Mouse (Mus musculus) megakaryocyte, adult 5-6 weeks (primary cell): ENCODE measurements around the gene Samsn1. TPM values are rescaled to one million over a fixed set of nuclear protein-coding genes. Genes with fewer than 3 reads are reported as not detected.

Experiments
- ATAC-seq: 2 replicates; pipeline ENCODE4 v1.8.0; 2016; ENCODE audit warnings: mild to moderate bottlenecking, inconsistent platforms; ENCODE audit not compliant: poor library complexity, severe bottlenecking
- total RNA-seq, 2 experiments: library from RNA; stranded (forward) in 1 of 2; stranded (reverse) in 1 of 2; fragments of 153-499, 151-499 nt in 1 of 2; fragments of 221-1000, 200-1000 nt in 1 of 2; gene quantifications; 2 replicates each; pipeline versions ENCODE4 v1.2.3 to v1.2.4; 2015 to 2017

Samsn1 gene
- total RNA-seq, 2 experiments from 2014 or later, result 191 to 219 TPM

- ATAC-seq, result peak; percentile 62
Measured at GRCm38 (mm10) chr16:75961487-75961886, 60.6 kb downstream of the Samsn1 start.

GRCm38 (mm10) chr16:75961036-75961435 is 61.0 kb downstream of the Samsn1 start:
- peak; percentile 99 for ATAC-seq

GRCm38 (mm10) chr16:75933357-75933756 is 88.7 kb downstream of the Samsn1 start:
- ATAC-seq, result peak; percentile 73

GRCm38 (mm10) chr16:75930222-75930553 is 91.9 kb downstream of the Samsn1 start:
- ATAC-seq, result 0 out of 2 replicates have a peak, but pooled peaks have one; percentile 9

GRCm38 (mm10) chr16:75929536-75930221 is 92.4 kb downstream of the Samsn1 start:
- peak; percentile 80 for ATAC-seq

- no peak for ATAC-seq
Measured at GRCm38 (mm10) chr16:75926511-75926910, 95.6 kb downstream of the Samsn1 start.

GRCm38 (mm10) chr16:75920870-75921269 is 101.2 kb downstream of the Samsn1 start:
- peak; percentile 81 for ATAC-seq

- ATAC-seq, result no peak
Measured at GRCm38 (mm10) chr16:75919298-75919697, 102.8 kb downstream of the Samsn1 start.

- peak; percentile 70 for ATAC-seq
Measured at GRCm38 (mm10) chr16:75917712-75918111, 104.4 kb downstream of the Samsn1 start.

- ATAC-seq, result peak; percentile 74
Measured at GRCm38 (mm10) chr16:75912051-75912450, 110.0 kb downstream of the Samsn1 start.

GRCm38 (mm10) chr16:75908635-75909494 is 113.2 kb downstream of the Samsn1 start:
- peak; percentile 88 for ATAC-seq

- ATAC-seq, result no peak
Measured at GRCm38 (mm10) chr16:75906790-75907189, 115.3 kb downstream of the Samsn1 start.

GRCm38 (mm10) chr16:75906260-75906659 is 115.8 kb downstream of the Samsn1 start:
- no peak for ATAC-seq

GRCm38 (mm10) chr16:75905324-75905723 is 116.8 kb downstream of the Samsn1 start:
- no peak for ATAC-seq

- no peak for ATAC-seq
Measured at GRCm38 (mm10) chr16:75904072-75904471, 118.0 kb downstream of the Samsn1 start.

GRCm38 (mm10) chr16:75903028-75903427 is 119.1 kb downstream of the Samsn1 start:
- no peak for ATAC-seq

- peak; percentile 45; the same call in 1 of the 2 replicates for ATAC-seq
Measured at GRCm38 (mm10) chr16:75899885-75900620, 122.0 kb downstream of the Samsn1 start.

GRCm38 (mm10) chr16:75897828-75898367 is 124.2 kb downstream of the Samsn1 start:
- ATAC-seq, result no peak

GRCm38 (mm10) chr16:75894263-75894901 is 127.7 kb downstream of the Samsn1 start:
- ATAC-seq, result no peak

- ATAC-seq, result no peak
Measured at GRCm38 (mm10) chr16:75893470-75893869, 128.6 kb downstream of the Samsn1 start.
